Mouse (Mus musculus) ES-E14 (cell line): ENCODE data around the gene Gad1.

ENCODE experiments used
- MAFK ChIP-seq: IDR thresholded peaks from 2 replicates; pipeline ENCODE4 v1.6.1; 2014; ENCODE audit warnings: mild to moderate bottlenecking, low read depth, low read length, inconsistent platforms; ENCODE audit not compliant: insufficient read depth
- ZNF384 ChIP-seq: IDR thresholded peaks from 2 replicates; pipeline ENCODE4 v1.6.1; 2012; ENCODE audit warnings: low read depth, low read length, inconsistent platforms

DNA sequence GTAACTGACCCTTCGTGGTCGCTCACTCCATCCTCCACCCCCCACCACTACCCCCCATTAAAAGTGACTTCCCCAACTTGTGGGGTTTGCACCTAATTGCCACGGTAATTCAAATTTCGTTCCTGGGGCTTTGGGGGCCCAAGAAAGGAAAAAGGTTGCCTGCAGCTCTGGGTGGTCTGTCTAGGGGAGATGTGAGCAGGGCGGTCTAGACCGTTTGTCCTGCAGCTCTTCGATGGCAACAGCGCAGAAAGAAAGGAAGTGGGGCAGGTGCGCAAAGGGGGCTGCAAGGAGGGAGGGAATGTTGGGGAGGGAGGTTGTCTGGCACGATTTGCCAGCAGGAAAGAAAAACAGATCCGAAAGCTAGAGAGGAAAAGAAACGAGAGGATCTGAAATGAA, 14.8 kb downstream of the Gad1 start:
- TF ChIP-seq MAFK (no peak), ZNF384 (no peak)
